Mouse (Mus musculus) heart, embryonic 10.5 days (tissue): ENCODE results near the gene Abca5. TPM values are rescaled to one million over a fixed set of nuclear protein-coding genes. Genes with fewer than 3 reads are reported as not detected.

Source experiments
- DNase-seq: peaks from one replicate; pipeline ENCODE4 v3.0.0-alpha.2; 2017; ENCODE audit warnings: low spot score
- H3K27ac ChIP-seq: fragments of 300-500 bp; sonication (generic); 2 replicates; pipeline ENCODE4 v1.5.1; 2016; ENCODE audit warnings: mild to moderate bottlenecking
- H3K27me3 ChIP-seq: fragments of 300-500 bp; sonication (generic); 2 replicates; pipeline ENCODE4 v1.6.1; 2016; ENCODE audit warnings: mild to moderate bottlenecking; ENCODE audit not compliant: poor library complexity, insufficient read depth, severe bottlenecking
- H3K36me3 ChIP-seq: fragments of 300-500 bp; sonication (generic); 2 replicates; pipeline ENCODE4 v1.6.1; 2016; ENCODE audit warnings: mild to moderate bottlenecking, moderate library complexity
- H3K4me1 ChIP-seq: fragments of 300-500 bp; sonication (generic); 2 replicates; pipeline ENCODE4 v1.6.1; 2016; ENCODE audit warnings: mild to moderate bottlenecking
- H3K4me3 ChIP-seq: fragments of 300-500 bp; sonication (generic); 2 replicates; pipeline ENCODE4 v1.5.1; 2016; ENCODE audit warnings: mild to moderate bottlenecking, moderate library complexity
- H3K9me3 ChIP-seq: fragments of 300-500 bp; sonication (generic); 2 replicates; pipeline ENCODE4 v1.6.1; 2016; ENCODE audit warnings: mild to moderate bottlenecking, moderate library complexity
- WGBS: fragments of 180-500 bp; shearing (Covaris S2); methylation state at CpG from one replicate; pipeline ENCODE4 v1.1.7; 2016; 5-methylcytosine and 5-hydroxymethylcytosine counted together
- polyA plus RNA-seq: library from polyadenylated mRNA; unstranded; fragments of >200 nt; fragmentation: Nextera tagmentation; extraction: Ambion mirVana; gene quantifications from 2 replicates; pipeline ENCODE4 v1.2.1, GENCODE M21; 2016

The Abca5 gene
- polyA plus RNA-seq, 1 experiment from 2014 or later, result 2.4 TPM

- 85% methylated on average over 10 of the region's 10 CpGs for WGBS
- Histone ChIP-seq H3K36me3 (no peaks in the 10 kb centered on the region), H3K27me3 (no peaks in the 10 kb centered on the region), H3K4me3 (no peak overlapping the region), H3K27ac (no peak overlapping the region), H3K4me1 (no peaks in the 10 kb centered on the region), H3K9me3 (no peaks in the 10 kb centered on the region; the same call in 1 of the 2 replicates)
- no peak for DNase-seq
Observed at GRCm38 (mm10) chr11:110244730-110245129, 92.8 kb downstream of the Abca5 start.

DNA sequence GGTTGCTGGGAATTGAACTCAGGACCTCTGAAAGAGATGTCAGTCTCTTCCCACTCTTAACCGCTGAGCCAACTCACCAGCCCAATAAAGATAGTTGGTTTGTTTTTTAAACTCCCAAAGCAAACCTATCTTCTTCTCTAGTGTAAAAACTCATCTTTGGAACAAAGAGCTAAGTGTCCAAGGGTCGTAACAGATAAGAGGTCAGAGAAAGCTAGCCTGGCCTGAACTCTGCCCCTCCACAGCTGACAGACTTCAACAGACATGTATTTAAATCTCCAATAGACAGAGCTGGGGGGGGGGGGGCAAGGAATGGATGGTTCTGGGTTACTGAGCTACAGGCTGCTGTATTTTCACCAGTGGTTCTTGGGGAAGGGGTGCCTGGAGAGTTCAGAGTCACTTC, 100.0 kb downstream of the Abca5 start:
- no peak overlapping the region for H3K27ac ChIP-seq
- no peaks in the 10 kb centered on the region for H3K27me3 ChIP-seq
- no peaks in the 10 kb centered on the region for H3K4me1 ChIP-seq
- H3K4me3 ChIP-seq, result no peak overlapping the region
- H3K9me3 ChIP-seq, result no peaks in the 10 kb centered on the region; the same call in 1 of the 2 replicates
- WGBS, result 69% methylated on average over 2 of the region's 2 CpGs
- H3K36me3 ChIP-seq, result no peaks in the 10 kb centered on the region
- DNase-seq, result no peak

- Histone ChIP-seq H3K4me1 (no peaks in the 10 kb centered on the region), H3K36me3 (no peaks in the 10 kb centered on the region), H3K4me3 (no peak overlapping the region), H3K27ac (no peak overlapping the region), H3K9me3 (no peaks in the 10 kb centered on the region), H3K27me3 (no peaks in the 10 kb centered on the region)
- no peak for DNase-seq
Observed at GRCm38 (mm10) chr11:110232975-110233374, 104.5 kb downstream of the Abca5 start.

Other genes starting within 250 kb of the Abca5 start
- gene Abca8a, start 241.7 kb downstream of the Abca5 start, polyA plus RNA-seq, result not detected in 2 replicates
- 0.57 and 0.65 TPM in 2 replicates for gene Abca9, start 169.5 kb downstream of the Abca5 start, polyA plus RNA-seq
- 0.18 and 0.55 TPM in 2 replicates for gene Abca6, start 85.9 kb downstream of the Abca5 start, polyA plus RNA-seq
- gene Map2k6, start 61.4 kb upstream of the Abca5 start, polyA plus RNA-seq, result 14.7 and 22.5 TPM in 2 replicates